Mouse (Mus musculus) adrenal gland, adult 18-20 months (tissue): Measurements from ENCODE around the gene Gng2. TPM values are rescaled to one million over a fixed set of nuclear protein-coding genes. Genes with fewer than 3 reads are reported as not detected.
A peak's percentile ranks its signal among the peaks of the same experiment; 100 is the strongest.
"Not testable (repeated sequence)": the region's sequence is repeated elsewhere in the genome, so short reads cannot be mapped to it uniquely, and the experiment has no call there.

Experiments
- DNase-seq, 2 experiments: peaks; one replicate each; pipeline ENCODE4 v3.0.0; 2021 to 2022; ENCODE audit warnings: low spot score in 2 of 2
- total RNA-seq, 2 experiments: library from RNA; stranded (reverse); gene quantifications; 1 replicate in 1 of 2; 2 replicates in 1 of 2; pipeline ENCODE4 v1.2.3; 2021

Gng2 gene
- total RNA-seq, 2 experiments from 2014 or later = 17.5 to 30.5 TPM

GRCm38 (mm10) chr14:19867286-19867935, 110.0 kb downstream of the Gng2 start:
- no peak for DNase-seq

DNA sequence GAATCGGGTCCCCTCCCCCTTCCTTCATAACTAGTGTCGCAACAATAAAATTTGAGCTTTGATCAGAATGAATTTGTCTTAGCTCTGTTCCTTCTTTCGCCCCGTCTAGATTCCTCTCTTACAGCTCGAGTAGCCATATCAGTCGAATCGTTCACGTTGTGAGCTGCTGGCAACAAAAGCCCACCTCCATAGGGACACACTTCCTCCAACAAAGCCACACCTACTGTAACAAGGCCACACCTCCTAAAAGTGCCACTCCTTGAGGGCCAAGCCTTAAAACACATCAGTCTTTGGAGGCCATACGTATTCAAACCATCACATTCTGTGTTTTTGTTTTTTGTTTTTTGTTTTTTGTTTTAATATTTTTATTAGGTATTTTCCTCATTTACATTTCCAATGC, 112.3 kb downstream of the Gng2 start:
- DNase-seq = not testable (repeated sequence)

- no peak for DNase-seq
Observed at GRCm38 (mm10) chr14:19861311-19862080, 115.9 kb downstream of the Gng2 start.

DNA sequence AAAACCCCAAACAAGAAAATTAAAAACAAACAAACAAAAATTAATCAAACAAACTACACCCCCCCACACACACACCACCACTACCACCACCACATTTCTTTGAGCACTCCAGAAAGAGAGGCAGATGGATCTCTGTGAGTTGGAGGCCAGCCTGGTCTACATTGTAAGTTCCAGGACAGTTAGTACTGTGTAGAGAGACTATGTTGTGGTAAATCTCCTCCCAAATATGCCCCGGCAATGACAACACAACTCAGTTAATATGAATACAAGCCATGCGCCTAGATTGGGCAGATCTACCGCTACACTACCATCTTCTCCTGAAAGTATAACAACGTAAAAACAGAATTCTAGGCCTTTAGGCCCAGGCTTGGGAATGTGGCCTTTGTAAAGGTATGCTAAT, 117.1 kb downstream of the Gng2 start:
- no peak for DNase-seq

DNA sequence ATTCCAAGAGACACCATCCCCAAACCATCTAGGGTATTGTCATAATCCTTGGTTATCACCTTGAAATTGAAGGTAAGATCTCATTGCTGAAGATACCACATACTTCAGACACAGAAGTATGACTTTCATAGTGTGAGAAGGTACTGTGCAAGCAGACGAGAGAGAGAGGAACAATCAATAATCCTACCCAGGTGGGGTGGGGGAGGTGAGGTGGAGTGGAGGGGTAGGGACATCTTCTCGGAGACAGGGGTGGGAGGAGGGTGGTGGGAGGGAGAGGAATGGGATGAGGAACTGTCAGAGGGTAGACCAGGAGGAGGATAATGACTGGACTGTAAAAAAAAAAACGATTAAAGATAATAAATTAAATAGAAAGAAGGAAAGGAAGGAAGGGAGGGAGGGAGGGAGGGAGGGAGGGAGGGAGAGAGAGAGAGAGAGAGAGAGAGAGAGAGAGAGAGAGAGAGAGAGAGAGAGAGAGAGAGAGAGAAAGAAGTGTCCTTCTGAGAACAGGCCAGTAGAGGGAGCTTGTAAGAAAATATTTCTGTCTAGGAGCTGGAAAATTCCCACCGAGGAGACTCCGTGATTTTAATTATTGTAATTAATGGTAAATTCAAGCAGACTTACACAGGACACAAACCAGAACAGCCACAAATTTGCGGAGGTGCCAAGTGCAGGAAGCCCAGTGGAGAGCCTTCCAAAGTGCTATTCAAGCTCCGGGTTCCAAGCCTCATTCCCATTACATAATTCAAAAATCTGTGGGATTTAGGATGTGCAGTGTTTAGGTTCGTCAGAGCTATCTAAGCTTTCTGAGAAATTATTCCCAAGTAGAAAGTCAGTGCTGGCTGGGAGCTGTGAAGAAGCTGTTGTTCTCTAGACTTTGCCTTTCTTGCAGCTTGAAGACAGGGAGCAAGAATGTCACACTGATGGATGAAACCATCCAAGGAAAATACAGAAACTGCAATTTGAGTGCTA, 118.3 kb downstream of the Gng2 start:
- DNase-seq = no peak

DNA sequence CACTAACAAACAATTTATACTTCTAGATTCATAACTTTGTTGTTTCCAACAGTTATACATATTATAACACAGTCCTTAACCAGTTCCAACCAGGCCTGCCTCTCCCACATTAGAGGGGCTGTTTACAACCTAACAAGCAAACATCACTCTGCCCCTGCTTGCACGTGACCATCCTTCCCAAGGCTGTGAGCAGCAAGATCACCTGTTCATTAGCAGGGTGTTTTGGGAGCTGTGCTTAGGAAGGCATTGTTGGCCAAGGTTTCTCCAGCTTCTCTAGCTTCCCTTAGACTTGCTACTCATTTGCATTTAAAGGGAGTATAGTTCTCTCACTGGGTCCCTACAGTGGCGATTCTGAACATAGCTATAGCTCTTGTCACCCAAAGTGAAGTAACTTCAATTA, 119.1 kb downstream of the Gng2 start:
- DNase-seq = no peak

- no peak for DNase-seq
Observed at GRCm38 (mm10) chr14:19853471-19853870, 124.0 kb downstream of the Gng2 start.

GRCm38 (mm10) chr14:19839600-19840332, 137.7 kb downstream of the Gng2 start:
- DNase-seq = peak; percentile 65

DNA sequence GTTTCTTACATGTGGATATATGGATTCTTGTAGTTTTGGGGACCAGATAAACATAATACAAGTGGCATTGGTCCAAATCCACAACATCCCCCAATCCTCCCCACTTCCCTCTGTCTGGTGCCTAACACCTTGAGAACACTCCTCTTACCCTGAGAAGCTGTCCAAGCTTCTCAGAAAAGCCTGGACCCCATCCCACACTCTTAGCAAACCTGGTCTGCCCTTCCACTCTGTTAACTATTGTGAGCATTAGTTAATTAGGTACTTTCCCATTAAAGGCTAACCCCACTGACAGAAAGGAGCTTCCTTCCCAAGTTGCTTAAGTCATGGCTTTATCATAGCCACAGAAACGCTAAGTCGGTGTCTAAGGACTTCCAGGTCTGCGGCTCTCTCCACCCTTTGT, 141.1 kb downstream of the Gng2 start:
- DNase-seq = no peak

DNA sequence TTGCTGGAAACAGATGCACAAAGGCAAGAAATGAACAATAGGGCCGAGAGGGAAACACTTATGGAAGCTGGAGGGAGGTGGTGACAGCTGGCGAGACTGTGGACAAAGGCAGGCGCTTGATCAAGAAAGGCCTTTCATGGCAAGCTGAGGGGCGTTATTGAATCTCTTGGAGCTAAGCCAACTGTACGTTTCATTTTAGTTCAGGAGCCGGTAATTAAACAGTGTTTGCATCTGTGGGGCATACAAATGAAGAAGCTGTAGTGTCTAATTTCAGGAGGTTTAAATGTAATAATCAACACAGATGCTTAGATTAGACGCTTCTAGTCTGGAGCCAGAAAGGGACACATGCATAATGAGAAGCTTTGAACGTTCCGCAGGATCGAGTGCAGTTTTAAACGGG, 151.9 kb downstream of the Gng2 start:
- DNase-seq = no peak

- peak; percentile 90 to 93 for DNase-seq
Observed at GRCm38 (mm10) chr14:19823321-19824142, 153.9 kb downstream of the Gng2 start, which contains the start of gene Rtraf. Rtraf (minus strand) TSS chr14:19823824.

Other genes with a start within 250 kb of the Gng2 start
- 10 to 100 TPM in 1 of 2 experiments, 1 to 10 TPM in 1; 8.1 to 14.2 TPM for gene Nid2, start 226.4 kb downstream of the Gng2 start, total RNA-seq
- 10 to 100 TPM; 70.4 to 77.9 TPM for gene Rtraf, start 153.8 kb downstream of the Gng2 start, total RNA-seq
- gene Saysd1, start 160.9 kb upstream of the Gng2 start, total RNA-seq = 1 to 10 TPM; 5.1 to 7.8 TPM
- 10 to 100 TPM in 1 of 2 experiments, 1 to 10 TPM in 1; 4.3 to 10.7 TPM for gene Kcnk5, start 204.2 kb upstream of the Gng2 start, total RNA-seq